Mouse (Mus musculus) bone marrow, adult 2 months (tissue): ENCODE results near the gene Slc26a8.

Experiments used
- CTCF ChIP-seq: fragments of 200-500 bp; IDR thresholded peaks from 2 replicates; pipeline ENCODE4 v1.5.1; 2011; ENCODE audit warnings: low read length, control low read depth; ENCODE audit not compliant: control insufficient read depth, insufficient read depth
- POLR2A ChIP-seq: fragments of 200-500 bp; IDR thresholded peaks from 2 replicates; pipeline ENCODE4 v1.6.1; 2011; ENCODE audit warnings: low read depth, mild to moderate bottlenecking, control low read depth, low read length, borderline replicate concordance; ENCODE audit not compliant: control insufficient read depth

- no peak for TF ChIP-seq POLR2A
- TF ChIP-seq CTCF, result no peak
Measured at GRCm38 (mm10) chr17:28683601-28684000, 6.4 kb downstream of the Slc26a8 start.
